Mouse (Mus musculus): ENCODE results near the gene Slc22a20. TPM values are rescaled to one million over a fixed set of nuclear protein-coding genes. Genes with fewer than 3 reads are reported as not detected.
A peak's percentile ranks its signal among the peaks of the same experiment; 100 is the strongest.

Slc22a20 gene
- polyA plus RNA-seq, 1 experiment: not detected

DNA sequence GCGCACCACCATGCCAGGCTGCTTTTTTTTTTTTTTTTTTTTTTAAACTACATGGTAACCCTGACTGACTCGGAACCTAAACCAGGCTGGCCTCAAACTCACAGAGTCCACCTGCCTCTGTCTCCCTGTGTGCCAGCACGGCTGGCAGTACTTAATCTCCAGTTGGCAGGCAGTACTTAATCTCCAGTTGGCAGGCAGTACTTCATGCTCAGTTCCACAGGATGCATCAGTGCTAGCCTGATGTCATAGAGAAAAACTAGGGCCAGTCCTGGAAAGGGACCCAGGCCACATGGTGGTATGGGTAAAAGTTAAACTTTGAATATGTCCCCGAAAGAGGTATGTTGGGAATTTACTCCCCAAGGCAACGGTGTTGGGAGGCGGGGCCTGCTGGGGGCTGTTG, 57.8 kb downstream of the Slc22a20 start:
- H3K79me2 ChIP-seq (ENCODE audit: control insufficient read depth, insufficient read depth): no peaks in the 10 kb centered on the region
- no peaks in the 10 kb centered on the region for H3K27me3 ChIP-seq (ENCODE audit: control insufficient read depth, insufficient read depth, insufficient read length)
- no peak for TF ChIP-seq POLR2A (IDR thresholded peaks at IDR 0.05; ENCODE audit: insufficient read length, low read depth)
- TF ChIP-seq MYOD1 (IDR thresholded peaks at IDR 0.05; ENCODE audit: control insufficient read depth in 1 of 3, insufficient read length in 2 of 3, low read depth in 2 of 3): peak in 2 of 3 experiments; percentile 58 to 64
- peak in 2 of 3 experiments; percentile 38 to 79 for TF ChIP-seq MYOG (IDR thresholded peaks at IDR 0.05; ENCODE audit: control insufficient read depth in 1 of 3, insufficient read depth in 1 of 3, insufficient read length in 2 of 3, low read depth in 2 of 3)
- peak; percentile 5 for TF ChIP-seq TCF3 (IDR thresholded peaks at IDR 0.05; ENCODE audit: insufficient read length, low read depth)
- H3K4me2 ChIP-seq (ENCODE audit: low read depth): no peak overlapping the region
- H3K36me3 ChIP-seq (ENCODE audit: control insufficient read depth, insufficient read depth): no peaks in the 10 kb centered on the region
- no peak overlapping the region for H3ac ChIP-seq (ENCODE audit: control insufficient read depth, insufficient read length)
- H3K4me3 ChIP-seq: no peak overlapping the region

DNA sequence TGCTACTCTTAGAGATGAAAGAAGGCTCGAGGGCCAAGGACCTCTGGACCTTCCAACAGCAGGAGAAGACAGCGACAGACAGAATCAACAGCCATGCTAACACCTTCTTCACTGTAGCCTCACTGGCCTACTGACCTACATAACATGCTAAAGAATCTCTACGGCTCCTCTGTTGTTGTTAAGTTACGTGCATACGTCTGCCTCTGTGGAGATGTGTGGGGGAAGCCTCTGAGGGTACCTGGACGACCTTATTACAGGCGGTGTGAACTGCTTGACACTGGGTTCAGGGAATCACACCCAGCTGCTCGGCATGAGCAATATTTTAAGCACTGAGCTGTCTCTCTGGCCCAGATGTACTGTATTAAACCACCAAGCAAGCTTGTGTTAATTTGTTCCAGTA, 58.4 kb downstream of the Slc22a20 start:
- Histone ChIP-seq H3K36me3 (ENCODE audit: control insufficient read depth, insufficient read depth) (no peaks in the 10 kb centered on the region), H3K4me3 (no peak overlapping the region), H3K4me2 (ENCODE audit: low read depth) (no peak overlapping the region), H3K27me3 (ENCODE audit: control insufficient read depth, insufficient read depth, insufficient read length) (no peaks in the 10 kb centered on the region), H3K79me2 (ENCODE audit: control insufficient read depth, insufficient read depth) (no peaks in the 10 kb centered on the region), H3ac (ENCODE audit: control insufficient read depth, insufficient read length) (no peak overlapping the region)
- no peak for TF ChIP-seq E2F4 (IDR thresholded peaks at IDR 0.05; ENCODE audit: insufficient read depth)
- no peak for TF ChIP-seq MYOG (IDR thresholded peaks at IDR 0.05; ENCODE audit: control insufficient read depth in 1 of 3, insufficient read depth in 1 of 3, insufficient read length in 2 of 3, low read depth in 2 of 3)
- no peak for TF ChIP-seq REST (IDR thresholded peaks at IDR 0.05; ENCODE audit: insufficient read depth, insufficient read length)
- no peak for TF ChIP-seq MAX (IDR thresholded peaks at IDR 0.05; ENCODE audit: low read depth)
- no peak for TF ChIP-seq SRF (IDR thresholded peaks at IDR 0.05; ENCODE audit: control insufficient read depth, insufficient read length, low read depth)
- no peak for TF ChIP-seq POLR2A (IDR thresholded peaks at IDR 0.05; ENCODE audit: insufficient read length, low read depth)
- no peak for TF ChIP-seq TCF3 (IDR thresholded peaks at IDR 0.05; ENCODE audit: insufficient read length, low read depth)
- TF ChIP-seq TCF12 (IDR thresholded peaks at IDR 0.05; ENCODE audit: insufficient read depth, poor library complexity, severe bottlenecking): no peak
- no peak for TF ChIP-seq MYOD1 (IDR thresholded peaks at IDR 0.05; ENCODE audit: control insufficient read depth in 1 of 3, insufficient read length in 2 of 3, low read depth in 2 of 3)
- no peak for TF ChIP-seq CEBPB (IDR thresholded peaks at IDR 0.05; ENCODE audit: insufficient read depth, poor library complexity, severe bottlenecking)
- TF ChIP-seq USF1 (IDR thresholded peaks at IDR 0.05; ENCODE audit: low read depth): no peak
- no peak for TF ChIP-seq POLR2AphosphoS2 (IDR thresholded peaks at IDR 0.05; ENCODE audit: insufficient read length, low read depth)

DNA sequence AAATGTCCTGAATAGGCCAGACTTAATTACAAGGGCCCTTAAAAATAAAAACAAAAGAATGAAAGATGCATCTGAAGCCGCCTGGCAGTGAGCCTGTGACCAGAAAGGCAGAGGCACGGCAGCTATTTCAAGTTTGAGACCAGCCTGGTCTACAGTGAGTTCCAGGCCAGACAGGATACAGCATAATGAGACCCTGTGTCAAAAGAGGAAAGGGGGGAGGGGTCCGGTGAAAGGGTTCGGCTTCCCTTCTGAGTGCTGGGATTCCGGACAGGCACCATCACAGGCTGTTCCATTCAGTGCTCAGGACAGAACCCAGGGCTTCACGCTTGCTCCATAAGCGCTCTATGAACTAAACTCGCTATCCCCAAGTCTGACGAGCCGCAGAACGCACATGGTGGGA, 58.9 kb downstream of the Slc22a20 start:
- Histone ChIP-seq H3K79me2 (ENCODE audit: control insufficient read depth, insufficient read depth) (peaks cover 4% of the 10 kb centered on the region), H3K36me3 (ENCODE audit: control insufficient read depth, insufficient read depth) (no peaks in the 10 kb centered on the region), H3ac (ENCODE audit: control insufficient read depth, insufficient read length) (no peak overlapping the region), H3K4me3 (no peak overlapping the region), H3K27me3 (ENCODE audit: control insufficient read depth, insufficient read depth, insufficient read length) (no peaks in the 10 kb centered on the region), H3K4me2 (ENCODE audit: low read depth) (no peak overlapping the region)
- TF ChIP-seq CEBPB (IDR thresholded peaks at IDR 0.05; ENCODE audit: insufficient read depth, poor library complexity, severe bottlenecking) (no peak), REST (IDR thresholded peaks at IDR 0.05; ENCODE audit: insufficient read depth, insufficient read length) (no peak), E2F4 (IDR thresholded peaks at IDR 0.05; ENCODE audit: insufficient read depth) (no peak), POLR2A (IDR thresholded peaks at IDR 0.05; ENCODE audit: insufficient read length, low read depth) (no peak), MYOG (IDR thresholded peaks at IDR 0.05; ENCODE audit: control insufficient read depth in 1 of 3, insufficient read depth in 1 of 3, insufficient read length in 2 of 3, low read depth in 2 of 3) (no peak), TCF3 (IDR thresholded peaks at IDR 0.05; ENCODE audit: insufficient read length, low read depth) (no peak), POLR2AphosphoS2 (IDR thresholded peaks at IDR 0.05; ENCODE audit: insufficient read length, low read depth) (no peak), MAX (IDR thresholded peaks at IDR 0.05; ENCODE audit: low read depth) (no peak), TCF12 (IDR thresholded peaks at IDR 0.05; ENCODE audit: insufficient read depth, poor library complexity, severe bottlenecking) (no peak), USF1 (IDR thresholded peaks at IDR 0.05; ENCODE audit: low read depth) (no peak), MYOD1 (IDR thresholded peaks at IDR 0.05; ENCODE audit: control insufficient read depth in 1 of 3, insufficient read length in 2 of 3, low read depth in 2 of 3) (no peak), SRF (IDR thresholded peaks at IDR 0.05; ENCODE audit: control insufficient read depth, insufficient read length, low read depth) (no peak)

DNA sequence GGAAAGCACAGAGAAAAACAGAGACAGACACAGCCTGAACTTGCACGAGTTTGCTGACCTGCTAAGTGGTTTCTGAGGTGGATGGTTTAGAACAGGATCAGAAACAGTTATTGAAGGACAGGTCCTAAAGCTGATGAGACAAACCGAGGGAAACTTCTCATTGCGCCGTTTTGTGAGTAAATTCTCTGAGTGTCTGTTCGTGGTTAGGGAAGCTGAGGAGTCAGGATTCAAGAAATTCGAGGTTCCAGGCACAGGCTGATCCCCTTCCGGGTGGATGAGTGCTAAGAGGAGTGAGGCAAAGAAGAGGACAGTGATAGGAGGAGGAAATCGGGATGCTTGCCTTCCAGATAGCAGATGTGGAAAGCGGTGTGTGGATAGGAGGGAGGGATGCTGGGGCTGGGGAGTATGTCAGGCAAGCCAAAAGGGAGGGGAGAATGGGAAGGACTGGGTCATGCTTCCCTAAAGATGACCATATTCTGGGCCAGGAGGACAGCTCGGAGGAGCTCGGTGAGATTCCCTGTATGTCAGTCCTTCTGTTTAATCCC, 60.6 kb downstream of the Slc22a20 start:
- Histone ChIP-seq H3K4me2 (ENCODE audit: low read depth) (peak overlapping the region; percentile 98), H3K36me3 (ENCODE audit: control insufficient read depth, insufficient read depth) (no peaks in the 10 kb centered on the region), H3K27me3 (ENCODE audit: control insufficient read depth, insufficient read depth, insufficient read length) (no peaks in the 10 kb centered on the region), H3ac (ENCODE audit: control insufficient read depth, insufficient read length) (peak overlapping the region; percentile 32), H3K79me2 (ENCODE audit: control insufficient read depth, insufficient read depth) (peaks cover 19% of the 10 kb centered on the region), H3K4me3 (peak overlapping the region; percentile 77)
- TF ChIP-seq REST (IDR thresholded peaks at IDR 0.05; ENCODE audit: insufficient read depth, insufficient read length): no peak
- TF ChIP-seq POLR2A (IDR thresholded peaks at IDR 0.05; ENCODE audit: insufficient read length, low read depth): no peak
- no peak for TF ChIP-seq SRF (IDR thresholded peaks at IDR 0.05; ENCODE audit: control insufficient read depth, insufficient read length, low read depth)
- TF ChIP-seq MYOG (IDR thresholded peaks at IDR 0.05; ENCODE audit: control insufficient read depth in 1 of 3, insufficient read depth in 1 of 3, insufficient read length in 2 of 3, low read depth in 2 of 3): no peak
- TF ChIP-seq MYOD1 (IDR thresholded peaks at IDR 0.05; ENCODE audit: control insufficient read depth in 1 of 3, insufficient read length in 2 of 3, low read depth in 2 of 3): no peak
- TF ChIP-seq USF1 (IDR thresholded peaks at IDR 0.05; ENCODE audit: low read depth): no peak
- TF ChIP-seq POLR2AphosphoS2 (IDR thresholded peaks at IDR 0.05; ENCODE audit: insufficient read length, low read depth): no peak
- TF ChIP-seq TCF12 (IDR thresholded peaks at IDR 0.05; ENCODE audit: insufficient read depth, poor library complexity, severe bottlenecking): no peak
- TF ChIP-seq CEBPB (IDR thresholded peaks at IDR 0.05; ENCODE audit: insufficient read depth, poor library complexity, severe bottlenecking): no peak
- TF ChIP-seq TCF3 (IDR thresholded peaks at IDR 0.05; ENCODE audit: insufficient read length, low read depth): no peak
- TF ChIP-seq E2F4 (IDR thresholded peaks at IDR 0.05; ENCODE audit: insufficient read depth): no peak
- TF ChIP-seq MAX (IDR thresholded peaks at IDR 0.05; ENCODE audit: low read depth): no peak
